In the genomic region with DNA sequence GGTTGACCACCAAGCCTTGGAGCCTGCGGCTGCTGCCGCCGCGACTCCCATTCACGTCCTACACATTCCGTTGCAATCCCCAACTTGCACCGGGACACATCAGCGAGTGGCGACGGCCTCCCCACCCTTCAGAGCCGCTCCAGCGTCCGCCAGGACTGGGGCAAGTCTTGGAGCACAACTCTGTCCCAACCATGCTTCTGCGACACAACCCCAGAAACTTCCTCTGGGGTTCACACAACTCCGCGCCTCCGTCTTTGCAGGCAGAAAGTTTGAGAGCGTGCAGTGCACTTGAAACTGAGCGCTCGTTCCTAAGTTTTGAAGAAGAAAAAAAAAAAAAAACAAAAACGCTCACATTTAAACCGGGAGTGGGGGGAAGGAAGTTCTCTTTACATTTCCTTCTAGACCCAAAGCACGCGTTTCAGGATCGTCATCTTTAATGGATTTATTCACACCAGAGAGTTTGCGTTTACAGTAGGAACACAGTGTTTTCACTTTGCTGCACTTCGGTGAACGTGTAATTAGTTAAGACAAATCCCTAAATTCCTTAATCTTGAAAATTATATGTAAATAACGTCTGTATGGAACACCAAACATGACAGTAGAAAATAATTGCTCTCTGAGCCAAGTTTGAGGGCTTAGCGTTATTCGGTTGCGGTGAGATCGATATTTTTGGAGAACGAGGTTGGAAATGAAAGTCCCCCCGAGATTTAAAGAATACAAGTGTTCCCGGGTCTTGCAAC, we compare ENCODE assay signal across 8 mouse cellular contexts. TPM values are rescaled to one million over a fixed set of nuclear protein-coding genes. Genes with fewer than 3 reads are reported as not detected.
A peak's percentile ranks its signal among the peaks of the same experiment; 100 is the strongest.
DNase-seq lines count a peak whose midpoint lies in the region; ATAC-seq lines count a peak whose summit lies in the region.

No protein-coding gene starts in this region.

- no peaks in the 10 kb centered on the region for H3K9me3 ChIP-seq in kidney, embryonic 15.5 days (replicated peaks)

- ATAC-seq in kidney, embryonic 15.5 days (replicated peaks; ENCODE audit: low FRiP score) = peak; percentile 10; the same call in 1 of the 2 replicates
- no peak for ATAC-seq in inflammation-experienced regulatory T-cells, adult 6 months

- peak overlapping the region; percentile 88 for H3K9ac ChIP-seq in kidney, embryonic 15.5 days

- peak; percentile 22 for DNase-seq in ovary, postnatal 10 days (ENCODE audit: low spot score)
- DNase-seq in ovary, adult 18-20 months (ENCODE audit: low spot score) = no peak
- DNase-seq in cerebellum, adult 9-10 months = peak; percentile 45
- peak; percentile 28 for DNase-seq in gastrocnemius, postnatal 25 days
- peak; percentile 42 for DNase-seq in lung, postnatal 36 days
- peak; percentile 32 for DNase-seq in right cerebral cortex, postnatal 25 days

- peak overlapping the region; percentile 98 for H3K4me2 ChIP-seq in kidney, embryonic 15.5 days

- under 1% methylated on average over 36 of the region's 36 CpGs for WGBS in kidney, embryonic 15.5 days

- peak overlapping the region; percentile 71 for H3K4me3 ChIP-seq in kidney, embryonic 15.5 days (replicated peaks)

- H3K36me3 ChIP-seq in kidney, embryonic 15.5 days = no peaks in the 10 kb centered on the region

- H3K27ac ChIP-seq in kidney, embryonic 15.5 days = peak overlapping the region; percentile 95

- peaks cover 36% of the 10 kb centered on the region for H3K4me1 ChIP-seq in kidney, embryonic 15.5 days

- H3K27me3 ChIP-seq in kidney, embryonic 15.5 days = peaks cover 12% of the 10 kb centered on the region; the same call in 1 of the 2 replicates

RNA-seq across cellular contexts. Expression of a gene that starts 0.9 kb away (rescaled TPM):
- total RNA-seq in gastrocnemius, postnatal 25 days (2021) = 10 to 100 TPM; 66.6 to 67.1 TPM
- 108 and 110 TPM in 2 replicates for polyA plus RNA-seq in kidney, embryonic 15.5 days (2015; fragmentation: Nextera tagmentation; extraction: Ambion mirVana)
- 10 to 100 TPM; 25.9 to 53.1 (median 41.6) TPM for polyA plus RNA-seq in inflammation-experienced regulatory T-cells, adult 6 months (2017; shearing (Covaris generic))
